Mouse (Mus musculus): ENCODE measurements around the gene Maoa. TPM values are rescaled to one million over a fixed set of nuclear protein-coding genes. Genes with fewer than 3 reads are reported as not detected.

The Maoa gene
- 10 to 100 TPM; 24.8 to 54.5 TPM for total RNA-seq (2021)
- 1.2 and 1.5 TPM in 2 replicates for polyA plus RNA-seq (2012; rRNA removed)
- long read RNA-seq, full-length matches to known transcripts, result 30 of 30 reads
- long read RNA-seq, partial matches to known transcripts, result 0 of 30 reads
- long read RNA-seq, other reads (novel, unspliced or antisense), result 0 of 30 reads

DNA sequence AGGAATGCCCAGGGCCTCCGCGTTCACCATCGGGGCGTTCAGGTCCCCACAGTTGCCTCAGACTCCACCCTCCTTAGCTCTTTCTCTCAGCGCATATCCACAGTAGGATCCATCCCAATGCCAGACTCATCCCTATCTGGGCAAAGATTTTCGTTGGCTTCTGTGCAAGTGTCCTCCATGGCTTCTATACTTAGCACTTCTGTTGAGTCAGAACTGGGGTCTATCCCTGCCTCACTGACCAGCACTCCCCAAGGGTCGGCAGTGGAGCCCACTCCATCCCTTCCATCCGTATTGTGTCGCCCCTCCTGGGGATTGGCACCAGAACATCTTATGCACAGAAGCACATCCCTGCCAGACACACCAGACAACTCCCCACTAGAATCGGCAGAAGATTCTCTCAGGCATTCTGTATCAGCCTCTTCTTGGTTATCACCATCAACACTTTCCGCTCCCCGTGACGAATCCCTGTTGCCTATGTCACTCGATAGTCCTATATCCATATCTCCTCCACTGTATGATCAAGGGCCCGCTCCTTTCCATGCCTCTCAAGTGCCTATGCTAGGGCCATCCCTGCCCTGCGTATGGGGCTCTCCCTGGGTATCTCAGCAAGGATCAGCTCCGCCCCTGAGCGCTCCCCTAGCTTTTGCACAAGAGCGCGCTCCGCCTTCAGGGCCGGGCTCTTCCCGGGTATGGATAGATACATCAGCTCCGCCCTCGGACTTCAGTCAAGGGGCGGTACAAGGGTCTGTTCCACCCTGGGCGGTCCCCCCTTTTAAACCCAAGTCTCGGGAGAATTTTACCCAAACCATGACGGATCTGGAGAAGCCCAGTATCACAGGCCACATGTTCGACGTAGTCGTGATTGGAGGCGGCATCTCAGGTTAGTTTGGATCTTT, at the start of gene Maoa:
Gene Maoa, plus strand, starts transcription at position 665 of the 896 bp plus-strand sequence.
- DNase-seq, result peak; percentile 87

DNA sequence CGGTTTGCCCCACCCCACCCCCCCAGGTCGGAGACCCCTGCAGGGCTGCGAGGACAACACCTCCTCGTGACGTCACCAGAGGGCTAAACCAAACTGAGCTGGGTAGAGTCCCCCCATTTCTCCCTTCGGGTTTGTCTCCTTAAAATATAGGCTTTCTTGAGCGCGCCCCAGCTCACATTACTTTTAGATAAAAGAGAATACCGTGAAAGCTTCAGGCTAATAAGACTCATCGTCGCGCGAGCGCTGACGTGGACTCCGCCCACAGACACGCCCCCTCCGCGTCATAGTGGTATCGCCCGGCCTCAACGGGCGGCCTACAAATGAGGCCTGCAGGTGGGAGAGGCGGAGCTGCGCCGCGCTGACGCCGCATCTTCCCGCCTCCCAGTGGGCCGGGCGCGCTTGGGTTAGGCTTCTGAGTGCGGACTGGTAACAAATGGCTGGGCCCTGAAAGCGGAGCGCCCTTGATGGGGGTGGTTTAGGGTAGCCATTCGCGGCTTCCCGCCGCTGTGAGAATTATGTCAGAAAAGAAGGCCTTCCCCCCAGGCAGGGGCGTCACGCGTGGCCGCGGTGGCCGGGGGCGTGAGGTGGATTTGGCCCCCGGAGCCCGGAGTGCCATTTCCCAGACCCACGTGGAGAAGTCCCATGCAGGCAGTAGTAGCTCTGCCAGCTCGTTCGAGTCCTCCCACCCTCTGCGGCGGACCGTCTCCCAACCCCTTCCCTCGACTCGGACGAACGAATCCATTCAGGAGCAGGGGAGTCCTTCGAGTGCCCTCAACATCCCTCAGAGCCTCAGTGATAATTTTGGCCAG, 1.1 kb upstream of the Maoa start:
- peak; percentile 93 for DNase-seq

DNA sequence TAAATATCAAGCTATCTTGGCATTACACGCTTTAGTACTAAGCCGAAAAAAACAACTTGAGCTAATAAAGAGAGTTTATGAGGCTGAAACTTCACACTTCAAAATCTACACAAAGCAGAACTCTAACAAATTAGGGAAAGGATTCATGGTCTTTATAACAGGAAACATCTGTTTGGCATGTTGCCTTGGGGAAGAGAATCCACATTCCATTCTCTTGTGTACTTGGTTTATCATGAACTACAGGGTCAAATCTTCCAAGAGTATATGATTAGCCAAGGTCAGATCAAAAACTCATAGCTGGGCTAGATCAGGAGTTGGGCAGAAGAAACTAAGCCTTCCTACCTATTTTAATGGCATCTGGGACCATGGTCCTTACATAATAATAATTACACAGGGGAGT, 37.0 kb downstream of the Maoa start:
- peak; percentile 2 for DNase-seq

DNA sequence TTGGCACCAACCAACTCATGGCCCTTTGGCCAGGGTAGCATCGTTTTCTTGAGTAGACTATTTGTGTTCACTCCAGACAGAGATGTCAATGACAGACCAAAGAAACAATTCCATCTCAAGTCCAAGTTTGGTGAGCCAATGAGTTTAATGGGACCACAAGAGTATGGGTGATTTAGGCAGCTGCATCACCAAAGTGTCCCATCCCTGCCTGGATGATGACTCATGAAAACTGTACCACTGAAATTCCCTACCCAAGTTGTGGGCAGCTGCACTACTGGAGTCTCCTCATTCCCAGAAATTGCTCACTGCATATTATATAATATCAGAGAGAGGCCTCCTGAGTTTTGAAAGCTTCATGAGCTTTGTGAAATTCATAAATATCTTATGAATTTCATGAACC, 86.6 kb downstream of the Maoa start:
- DNase-seq, result no peak

DNA sequence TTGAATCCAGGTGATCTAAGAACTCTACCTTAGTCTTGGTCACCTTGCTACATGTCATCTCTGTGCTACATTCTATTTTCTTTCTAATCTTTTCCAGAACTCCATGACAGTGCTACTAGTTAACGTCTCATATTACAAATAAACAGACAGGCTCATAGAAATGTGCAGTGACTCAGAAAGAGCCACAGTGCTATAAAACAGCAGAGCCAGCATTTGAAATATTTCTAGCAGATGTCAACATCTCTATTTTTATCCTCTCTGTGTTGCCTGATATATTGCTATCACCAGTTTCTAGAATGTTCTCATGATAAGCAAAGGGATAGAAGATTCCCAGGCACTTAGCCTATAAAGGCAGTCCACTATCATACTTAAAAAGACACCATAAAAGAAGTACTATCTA, 94.5 kb downstream of the Maoa start:
- no peak for DNase-seq

Other genes starting within 250 kb of the Maoa start
- not detected for gene Cypt1, start 96.8 kb upstream of the Maoa start, total RNA-seq (2021)
- not detected in 2 replicates for gene Cypt1, start 96.8 kb upstream of the Maoa start, polyA plus RNA-seq (2012; rRNA removed)
- 10 to 100 TPM; 22.3 to 40.1 TPM for gene Maob, start 197.7 kb downstream of the Maoa start, total RNA-seq (2021)
- 2.1 and 2.2 TPM in 2 replicates for gene Maob, start 197.7 kb downstream of the Maoa start, polyA plus RNA-seq (2012; rRNA removed)